Mouse (Mus musculus) frontal cortex, postnatal 36 days (tissue): ENCODE measurements around the gene Nthl1.

ENCODE experiments used
- DNase-seq, 2 experiments: peaks; one replicate each; pipeline ENCODE4 v3.0.0; 2022; ENCODE audit warnings: low spot score in 2 of 2

Gene Nthl1

DNA sequence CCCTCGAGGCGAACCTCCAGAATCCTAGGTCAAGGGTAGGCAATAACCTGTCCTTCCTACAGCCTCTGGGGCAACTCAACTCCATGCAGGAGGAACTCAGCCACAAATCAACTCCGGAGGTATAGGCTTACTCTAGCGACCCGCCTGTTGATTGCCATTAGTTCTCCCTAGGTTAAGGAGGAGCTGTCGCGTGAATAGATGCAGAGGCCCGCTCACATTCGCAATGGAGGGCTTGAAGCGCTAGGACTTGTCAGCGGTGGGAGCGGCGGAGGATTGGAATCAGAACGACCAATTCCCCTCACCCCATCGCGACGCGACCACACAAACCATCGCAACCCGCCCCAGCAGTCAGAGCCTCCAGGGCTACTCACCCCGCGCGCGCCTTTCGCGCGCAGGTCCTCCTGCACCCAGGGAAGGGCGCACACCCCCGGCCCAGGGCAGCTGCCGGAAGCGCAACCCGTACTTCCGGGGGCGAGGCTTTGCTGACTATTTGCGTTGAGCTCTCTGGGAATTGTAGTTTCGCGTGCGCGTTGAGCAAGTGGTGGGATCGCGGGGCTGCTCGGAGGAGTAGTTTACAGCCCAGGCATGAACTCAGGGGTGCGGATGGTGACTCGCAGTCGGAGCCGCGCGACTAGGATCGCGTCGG is at the start of gene Nthl1, which contains the start of gene Tsc2:
Gene Nthl1, plus strand, starts transcription at position 514 of the 646 bp plus-strand sequence.
Gene Tsc2, minus strand, starts transcription at position 464 of the 646 bp plus-strand sequence.
- peak; percentile 82 to 84 for DNase-seq

DNA sequence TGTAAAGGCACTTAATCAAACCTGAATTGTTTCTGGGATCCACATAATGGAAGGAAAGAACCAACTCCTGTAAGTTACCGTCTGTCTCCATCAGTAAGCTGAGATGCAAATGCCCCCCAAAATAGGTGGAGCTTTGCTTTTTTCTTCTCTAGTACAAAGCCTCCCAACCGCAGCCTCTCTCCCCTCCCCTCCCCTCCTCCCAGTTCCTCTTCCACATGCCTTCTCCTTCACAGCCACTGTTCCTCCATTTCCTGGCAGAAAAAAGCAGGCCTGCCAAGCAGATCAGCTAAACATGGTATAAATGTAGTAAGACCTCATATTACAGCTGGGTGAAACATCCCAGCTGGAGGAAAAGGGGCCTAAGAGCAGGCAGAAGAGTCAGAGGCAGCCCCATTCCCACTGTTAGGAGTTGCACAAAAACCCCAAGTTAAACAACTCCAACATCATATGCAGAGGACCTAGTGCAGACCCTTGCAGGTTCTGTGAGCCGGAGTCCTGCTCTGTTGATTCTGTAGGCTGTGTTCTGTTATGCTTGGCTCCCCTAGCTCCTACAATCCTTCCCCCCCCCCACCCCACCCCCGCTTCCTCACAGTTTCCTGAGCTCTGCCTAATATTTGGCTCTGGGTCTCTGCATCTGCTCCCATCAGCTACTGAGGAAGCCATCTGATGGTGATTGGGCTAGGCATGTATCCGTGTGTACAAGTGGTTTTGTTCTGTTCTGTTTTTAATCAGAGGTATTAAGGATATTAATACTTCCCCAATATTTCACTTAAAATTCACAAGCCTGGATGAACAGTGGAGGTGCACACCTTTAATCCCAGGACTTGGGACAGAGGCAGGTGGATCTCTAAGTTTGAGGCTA is 48.6 kb upstream of the Nthl1 start:
- DNase-seq: no peak

DNA sequence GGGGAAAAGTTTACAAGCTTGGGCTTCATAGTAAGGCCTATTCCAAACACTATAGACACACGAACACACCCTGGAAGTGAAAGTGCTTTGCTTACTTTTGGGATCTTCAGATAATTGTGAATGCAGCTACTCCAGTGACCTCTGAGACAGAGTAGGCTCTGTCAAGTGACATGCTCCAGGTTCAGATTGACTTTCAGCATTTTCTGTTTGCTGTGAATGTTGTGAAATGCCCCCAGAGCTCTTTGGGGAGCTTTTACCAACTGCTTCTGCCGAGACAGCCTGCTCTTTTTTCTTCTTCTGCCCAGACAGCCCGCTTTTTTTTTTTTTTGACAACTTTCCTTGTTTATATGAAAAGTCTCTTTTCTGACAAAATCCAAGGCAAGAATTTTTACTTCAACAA is 48.0 kb upstream of the Nthl1 start:
- no peak for DNase-seq

DNA sequence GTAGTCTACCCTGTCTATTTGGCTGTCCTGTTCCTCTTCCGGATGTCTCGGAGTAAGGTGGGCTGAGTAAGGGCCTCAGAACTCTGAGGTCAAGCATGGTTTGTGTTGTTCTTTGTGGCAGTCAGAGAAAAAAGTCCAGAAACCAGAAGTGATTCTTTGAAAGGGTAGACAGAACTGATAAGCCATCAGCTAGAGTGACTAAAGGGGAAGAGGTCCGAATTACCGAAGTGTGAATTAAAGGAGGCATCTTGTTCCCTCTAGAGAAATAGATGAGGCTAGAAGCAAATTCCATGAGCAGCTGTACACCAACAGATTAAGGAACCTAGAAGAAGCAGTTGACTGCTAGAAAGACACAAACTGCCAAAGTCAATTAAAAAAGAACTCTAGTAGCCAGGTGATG is 45.9 kb upstream of the Nthl1 start:
- no peak for DNase-seq

DNA sequence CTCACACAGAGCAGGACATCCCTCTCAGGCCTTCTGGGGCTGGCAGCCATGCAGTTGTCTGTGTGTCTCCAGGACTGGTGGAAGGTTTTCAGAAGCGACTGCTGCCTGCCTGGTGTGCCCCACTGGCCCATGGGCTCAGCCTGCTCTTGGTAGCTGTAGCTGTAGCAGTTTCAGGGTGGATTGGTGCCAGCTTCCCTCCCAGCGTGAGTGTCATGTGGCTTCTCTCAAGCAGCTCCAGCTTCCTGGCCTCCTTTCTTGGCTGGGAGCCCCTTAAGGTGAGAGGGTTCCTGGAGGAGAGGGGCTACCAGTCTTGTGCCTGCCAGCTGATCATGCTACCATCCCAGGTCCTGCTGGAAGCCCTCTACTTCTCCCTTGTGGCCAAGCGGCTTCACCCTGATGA is 41.5 kb upstream of the Nthl1 start:
- no peak for DNase-seq

DNA sequence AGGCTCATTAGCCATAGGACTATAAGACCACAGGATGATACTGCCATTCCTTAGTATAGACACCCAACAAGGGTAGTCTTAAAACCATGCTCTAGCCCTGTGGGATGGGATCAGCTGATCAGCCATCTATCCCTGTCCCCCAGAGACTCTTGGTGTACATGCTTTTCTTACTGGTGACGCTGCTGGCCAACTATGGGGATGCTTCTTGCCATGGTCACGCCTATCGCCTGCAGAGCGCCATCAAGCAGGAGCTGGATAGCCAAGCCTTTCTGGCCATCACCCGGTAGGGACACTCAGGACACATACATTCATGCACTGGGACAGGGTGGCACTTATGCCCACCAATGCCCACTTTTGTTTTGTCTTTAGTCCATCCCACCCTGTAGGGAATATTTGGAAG is 40.8 kb upstream of the Nthl1 start:
- DNase-seq: no peak

DNA sequence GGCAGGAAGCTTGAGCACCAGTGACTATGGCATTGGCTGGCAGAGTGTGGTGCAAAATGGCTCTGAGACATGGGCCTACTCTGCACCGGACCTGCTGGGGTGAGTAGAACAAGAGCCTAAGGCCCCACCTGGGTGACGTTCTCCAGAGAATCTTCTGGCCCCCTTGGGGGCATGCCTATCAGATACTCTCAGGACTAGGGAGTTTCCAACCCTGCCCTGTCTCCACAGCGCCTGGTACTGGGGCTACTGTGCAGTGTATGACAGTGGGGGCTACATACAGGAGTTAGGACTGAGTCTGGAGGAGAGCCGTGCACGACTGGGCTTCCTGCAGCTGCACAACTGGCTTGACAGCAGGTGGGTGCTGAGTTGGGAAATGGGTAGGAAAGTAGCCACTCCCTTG is 39.2 kb upstream of the Nthl1 start:
- DNase-seq: no peak

DNA sequence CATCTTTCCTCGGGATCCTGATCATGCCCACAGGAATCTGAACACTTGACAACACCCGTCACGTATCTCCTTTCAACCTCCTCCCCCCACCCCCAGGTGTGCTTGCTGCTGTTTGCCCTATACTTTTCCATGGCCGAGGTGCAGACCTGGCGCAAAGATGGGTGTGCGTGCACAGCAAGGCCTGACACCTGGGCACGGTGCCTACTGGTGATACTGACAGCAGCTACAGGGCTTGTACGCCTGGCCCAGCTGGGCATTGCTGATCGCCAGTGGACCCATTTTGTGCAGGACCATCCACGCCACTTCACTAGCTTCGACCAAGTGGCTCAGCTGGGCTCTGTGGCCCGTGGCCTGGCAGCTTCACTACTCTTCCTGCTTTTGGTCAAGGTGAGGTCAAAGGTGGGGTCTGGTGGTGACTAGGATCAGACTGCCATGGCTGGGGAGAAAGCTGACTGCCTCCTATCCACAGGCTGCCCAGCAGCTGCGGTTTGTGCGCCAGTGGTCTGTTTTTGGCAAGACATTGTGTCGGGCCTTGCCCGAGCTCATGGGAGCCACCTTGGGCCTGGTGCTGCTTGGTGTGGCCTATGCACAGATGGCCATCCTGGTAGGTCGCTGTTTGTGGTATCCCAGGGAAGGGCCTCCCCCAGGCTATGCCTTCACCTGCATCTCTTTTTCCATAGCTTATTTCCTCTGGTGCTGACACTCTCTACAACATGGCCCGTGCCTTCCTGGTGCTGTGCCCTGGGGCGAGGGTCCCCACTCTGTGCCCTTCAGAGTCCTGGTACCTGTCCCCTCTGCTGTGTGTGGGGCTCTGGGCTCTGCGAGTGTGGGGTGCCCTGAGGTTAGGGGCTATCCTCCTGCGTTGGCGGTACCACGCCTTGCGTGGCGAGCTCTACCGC is 38.2 kb upstream of the Nthl1 start:
- no peak for DNase-seq

DNA sequence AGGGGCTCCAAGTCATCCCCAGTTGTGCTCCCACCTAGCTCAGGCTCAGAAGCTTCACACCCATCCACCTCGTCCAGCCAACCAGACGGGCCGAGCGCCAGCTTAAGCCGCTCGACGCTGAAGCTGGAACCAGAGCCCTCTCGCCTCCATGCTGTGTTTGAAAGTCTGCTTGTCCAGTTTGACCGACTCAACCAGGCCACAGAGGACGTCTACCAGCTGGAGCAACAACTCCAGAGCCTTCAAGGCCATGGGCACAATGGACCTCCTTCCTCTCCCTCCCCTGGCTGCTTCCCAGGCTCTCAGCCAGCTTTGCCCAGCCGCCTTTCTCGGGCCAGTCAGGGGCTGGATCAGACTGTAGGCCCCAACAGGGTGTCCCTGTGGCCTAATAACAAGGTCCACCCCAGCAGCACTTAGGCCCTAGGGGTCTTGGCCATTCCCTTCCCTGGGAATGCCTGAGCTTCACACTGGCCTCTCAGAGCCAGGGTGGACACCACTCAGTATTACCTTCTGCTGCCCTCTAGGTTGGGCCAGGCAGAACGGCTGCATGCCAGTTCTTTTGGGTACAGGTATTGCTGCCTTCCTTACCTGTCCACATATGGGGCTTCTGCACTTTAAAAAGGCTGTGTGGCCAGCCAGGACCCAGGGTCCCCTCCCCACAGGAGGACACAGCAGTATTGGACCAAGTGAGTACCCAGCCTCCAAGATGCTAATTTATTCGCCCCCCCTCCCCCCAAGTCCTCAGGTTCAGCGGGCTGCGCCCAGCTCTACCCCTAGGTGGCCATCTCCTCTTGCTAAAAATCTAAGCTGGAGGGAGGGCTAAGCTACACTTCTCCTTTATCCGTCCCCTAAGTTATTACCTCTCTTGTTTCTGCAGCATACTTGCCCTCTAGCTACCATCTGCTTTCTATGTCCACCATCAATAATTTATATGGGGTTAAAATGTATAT is 37.1 kb upstream of the Nthl1 start:
- DNase-seq: no peak

DNA sequence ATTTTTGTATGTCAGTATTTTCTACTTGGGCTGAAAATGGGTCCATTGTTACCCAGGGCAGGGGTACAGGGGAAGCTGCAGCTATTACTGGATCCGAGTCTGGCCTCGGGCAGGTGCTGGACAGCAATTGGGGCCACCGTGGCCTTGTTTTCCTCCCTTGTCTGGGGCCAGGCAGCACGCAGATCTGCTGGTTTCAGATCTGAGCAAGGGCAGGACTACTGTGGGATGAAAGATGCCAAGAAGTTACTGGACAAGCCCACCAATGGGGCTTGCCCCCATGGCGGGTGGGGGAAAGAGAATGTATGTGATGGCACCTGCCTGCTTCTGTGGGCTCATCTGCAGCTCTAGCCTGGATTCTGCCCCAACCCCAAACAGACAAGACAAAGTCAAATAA is 36.4 kb upstream of the Nthl1 start:
- DNase-seq: no peak

DNA sequence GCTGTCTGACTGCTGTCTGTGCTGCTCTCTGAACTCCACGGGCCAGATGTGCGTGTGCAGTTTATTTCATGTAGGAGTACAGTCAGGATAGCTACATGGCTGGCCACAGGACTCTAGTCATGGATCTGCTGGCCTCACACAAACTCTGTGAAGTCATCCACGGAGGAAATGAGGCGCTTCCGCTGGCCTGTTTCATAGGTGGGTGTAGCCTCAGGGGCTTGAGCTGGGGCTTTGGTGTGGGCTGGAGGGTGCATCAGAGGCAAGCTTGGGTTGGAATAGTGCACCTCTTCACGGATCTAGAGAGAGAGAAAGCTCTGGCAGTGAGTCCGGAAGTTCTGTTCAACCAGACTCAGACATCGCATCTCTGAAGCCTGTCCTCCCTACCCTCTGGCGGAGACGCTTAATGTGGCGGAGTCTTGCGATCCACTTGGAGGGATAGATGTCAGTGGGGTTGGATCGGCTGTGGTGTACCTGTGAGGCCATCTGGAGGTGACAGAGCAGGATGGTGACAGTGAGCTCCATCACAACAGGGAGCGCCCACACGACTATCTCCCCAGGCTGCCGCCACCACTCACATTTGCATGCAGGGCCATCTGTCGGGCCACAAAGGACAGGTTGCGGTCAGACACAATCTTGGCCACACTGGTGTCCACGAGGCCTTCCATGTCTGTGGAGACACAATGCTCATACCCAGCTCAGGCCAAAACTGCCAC is 35.9 kb upstream of the Nthl1 start:
- no peak for DNase-seq

DNA sequence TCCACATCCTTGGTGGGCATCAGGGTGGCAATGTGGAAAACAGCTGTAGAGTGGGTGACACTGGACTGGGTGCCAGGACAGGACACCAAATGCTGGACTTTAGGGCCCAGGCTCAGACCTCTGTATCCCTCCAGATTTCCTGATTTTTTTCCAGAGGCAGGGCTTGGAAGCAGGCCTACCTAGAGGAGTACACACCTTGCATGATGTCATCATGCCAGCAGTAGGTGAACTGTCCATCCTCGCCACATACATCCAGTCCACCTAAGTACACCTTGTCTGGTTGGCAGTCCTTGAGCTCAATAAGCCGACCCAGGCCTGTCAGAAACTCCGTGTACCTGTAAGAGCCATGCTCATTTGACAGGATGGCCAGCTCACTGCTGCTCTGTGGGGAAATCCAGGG is 34.5 kb upstream of the Nthl1 start:
- DNase-seq: no peak

DNA sequence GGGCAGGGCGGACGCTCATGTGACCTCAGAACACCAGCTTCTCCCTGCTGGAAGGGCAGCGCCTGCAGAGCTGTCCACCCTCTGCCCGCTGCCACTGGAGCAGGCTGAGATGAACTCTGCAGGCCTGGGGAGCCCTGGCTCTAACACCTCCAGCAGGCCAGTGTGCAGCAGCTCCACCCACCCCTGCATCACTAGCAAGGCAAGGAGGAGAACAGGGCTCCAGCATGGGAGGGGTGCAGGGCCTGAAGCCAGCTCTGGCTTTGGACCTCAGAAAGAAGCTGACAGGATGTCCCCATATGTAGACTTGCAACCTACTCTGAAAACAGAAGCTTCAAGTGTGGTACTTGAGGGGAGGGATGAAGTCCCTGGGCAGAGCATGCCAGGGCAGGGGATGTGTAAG is 32.0 kb upstream of the Nthl1 start:
- no peak for DNase-seq

DNA sequence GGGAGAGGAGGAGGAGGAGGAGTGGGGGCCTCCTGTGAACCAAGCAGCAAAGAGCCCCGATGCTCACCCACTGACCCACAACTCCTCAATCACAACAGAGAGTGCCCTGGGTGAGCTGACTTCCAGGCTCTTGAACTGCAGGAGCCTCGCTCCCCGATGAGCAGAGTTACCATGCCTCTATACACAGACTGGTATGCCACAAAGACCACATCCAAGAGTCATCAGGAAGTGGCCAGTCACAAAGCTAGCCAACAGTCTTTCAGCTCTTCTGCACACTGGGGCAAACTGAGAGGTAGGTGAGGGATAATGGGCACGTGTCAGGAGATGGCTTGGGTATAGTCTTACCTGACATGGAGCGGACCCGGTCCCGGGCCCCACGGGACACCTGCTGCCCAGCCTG is 28.5 kb upstream of the Nthl1 start:
- no peak for DNase-seq

DNA sequence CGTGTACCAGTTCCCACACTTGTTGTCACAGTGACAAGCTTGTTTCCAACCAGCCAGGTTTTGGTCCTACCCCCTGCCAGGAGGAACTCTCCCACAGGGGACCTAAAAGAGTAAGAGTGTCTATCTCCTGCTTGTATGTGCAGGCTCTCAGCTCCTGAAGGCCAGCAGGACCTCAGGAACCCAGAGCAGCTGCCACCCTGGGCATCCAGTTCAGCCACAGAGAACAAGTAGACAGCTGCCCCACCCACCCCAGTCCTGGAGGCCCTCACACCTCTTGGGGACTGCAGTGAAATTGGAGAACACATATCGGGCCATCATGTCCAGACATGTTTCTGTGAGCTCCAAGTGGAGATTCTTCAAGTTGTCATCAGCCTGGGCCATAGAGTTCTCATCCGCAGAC is 27.9 kb upstream of the Nthl1 start:
- DNase-seq: no peak

DNA sequence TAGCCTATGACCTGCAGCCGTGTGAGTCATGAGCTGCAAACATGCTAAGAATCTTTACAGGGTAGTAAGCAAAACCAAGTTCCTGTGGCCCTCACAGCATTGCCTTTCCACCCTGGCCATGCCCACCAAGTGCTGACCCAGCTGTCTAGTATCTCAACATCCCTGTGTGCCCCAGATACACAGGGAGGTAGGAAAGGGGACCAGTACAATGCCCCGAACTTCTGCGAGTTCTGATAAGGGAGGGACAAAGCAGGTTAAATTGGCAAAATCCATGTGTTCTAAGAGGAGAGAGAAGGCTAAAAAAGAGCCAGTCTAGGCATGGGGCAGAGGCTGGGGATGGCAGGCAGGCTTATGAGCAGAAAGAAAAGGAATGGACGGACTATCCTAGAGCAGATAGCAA is 24.1 kb upstream of the Nthl1 start:
- DNase-seq: no peak

DNA sequence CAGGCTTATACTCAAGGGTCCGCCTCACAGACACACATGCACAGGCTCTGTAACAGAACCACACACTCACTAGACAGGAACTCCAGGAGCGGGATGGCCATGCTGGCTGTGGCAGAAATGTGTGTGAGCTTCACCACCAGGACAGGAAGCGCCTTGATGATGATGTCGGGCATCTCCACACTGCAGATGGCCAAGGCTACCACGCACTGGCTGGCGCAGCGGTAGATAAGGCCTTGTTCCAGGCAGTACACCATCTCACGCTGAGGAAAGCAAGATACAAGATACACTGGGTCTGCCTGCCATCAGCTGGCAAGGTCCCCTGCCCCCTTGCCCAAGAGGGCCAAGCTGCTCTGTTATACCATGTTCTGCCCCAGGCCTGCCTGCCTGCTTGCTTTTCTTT is 23.6 kb upstream of the Nthl1 start:
- DNase-seq: no peak

DNA sequence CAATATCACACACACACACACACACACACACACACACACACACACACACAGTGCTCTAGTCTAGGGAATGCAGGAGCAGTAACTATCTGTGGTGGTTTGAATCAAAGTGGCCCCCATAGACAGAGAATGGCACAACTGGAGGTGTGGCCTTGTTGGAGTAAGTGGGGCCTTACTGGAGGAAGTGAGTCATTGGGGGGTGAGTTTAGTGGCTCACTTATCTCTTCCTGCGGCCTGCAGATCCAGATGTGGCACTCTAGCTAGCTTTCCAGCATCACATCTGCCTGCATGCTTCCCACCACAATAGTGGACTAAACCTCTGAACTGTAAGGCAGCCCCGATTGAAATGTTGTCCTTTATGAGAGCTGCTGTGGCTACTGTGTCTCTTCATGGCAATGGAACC is 21.8 kb upstream of the Nthl1 start:
- no peak for DNase-seq

DNA sequence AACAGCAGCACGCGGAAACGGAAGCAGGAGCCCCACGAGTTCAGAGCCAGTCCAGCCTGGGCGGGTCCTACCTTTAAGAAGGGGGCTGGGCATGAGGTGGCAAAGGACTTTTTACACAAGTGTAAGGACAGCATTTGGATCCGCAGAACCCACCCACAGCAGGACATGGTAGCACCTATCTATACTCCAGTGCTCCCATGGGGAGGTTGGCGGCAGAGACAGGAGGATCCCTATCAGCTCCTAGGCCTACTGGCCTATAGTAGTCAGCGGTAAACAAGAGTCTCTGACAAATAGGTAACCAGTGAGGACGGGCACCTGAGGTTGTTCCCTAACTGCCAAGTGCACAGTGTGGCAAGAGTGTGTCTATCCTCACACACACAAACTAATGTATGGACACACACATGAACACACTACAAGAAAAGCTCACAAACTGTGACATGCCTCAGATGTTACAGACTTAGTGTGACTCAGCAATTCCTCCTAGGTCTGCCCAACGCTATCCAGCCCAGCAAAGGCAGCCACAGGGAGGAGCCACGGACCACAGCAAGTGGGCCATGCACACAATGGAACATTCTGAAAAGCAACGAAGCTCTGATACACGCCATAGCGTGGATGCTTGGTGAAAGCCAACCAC is 14.8 kb upstream of the Nthl1 start:
- no peak for DNase-seq

DNA sequence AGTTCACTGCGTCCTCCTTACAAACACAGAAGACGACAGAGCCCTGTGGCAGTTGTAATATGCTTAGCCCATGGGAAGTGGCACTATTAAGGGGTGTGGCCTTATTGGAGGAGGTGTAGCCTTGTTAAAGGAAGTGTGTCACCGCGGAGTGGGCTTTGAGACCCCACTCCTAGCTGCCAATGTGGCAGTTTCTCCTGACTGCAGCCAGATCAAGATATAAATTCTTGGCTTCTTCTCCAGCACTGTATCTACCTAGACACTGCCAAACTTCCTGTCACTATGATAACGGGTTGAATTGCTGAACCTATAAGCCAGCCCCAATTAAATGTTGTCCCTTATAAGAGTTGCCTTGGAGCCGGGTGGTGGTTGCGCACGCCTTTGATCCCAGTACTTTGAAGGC is 7.0 kb upstream of the Nthl1 start:
- DNase-seq: no peak
